Mouse (Mus musculus): Measurements from ENCODE around the gene Xpc.
"Not testable (repeated sequence)": the region's sequence is repeated elsewhere in the genome, so short reads cannot be mapped to it uniquely, and the experiment has no call there.

Gene Xpc

GRCm38 (mm10) chr6:91471427-91471826 is 44.3 kb downstream of the Xpc start:
- DNase-seq = not testable (repeated sequence)

DNA sequence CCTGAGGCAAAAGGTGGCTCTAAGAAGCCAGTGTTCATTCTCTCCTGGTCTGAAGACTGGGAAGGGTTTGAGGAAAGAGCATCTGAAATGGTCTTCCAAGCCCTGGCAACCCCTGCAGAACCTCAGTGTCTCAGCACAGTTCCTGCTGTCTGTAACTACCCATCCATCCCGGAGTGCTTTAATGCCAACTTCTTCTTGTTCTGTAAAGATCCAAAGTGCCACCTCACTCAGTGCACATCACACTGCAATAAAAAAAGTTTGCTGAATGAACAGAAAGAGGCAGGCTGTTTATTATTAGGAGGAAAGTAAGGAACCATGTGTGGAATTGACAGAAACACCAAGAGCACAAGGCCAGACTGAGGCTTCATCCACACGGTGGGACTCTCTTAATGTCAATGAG is 45.0 kb downstream of the Xpc start:
- no peak for DNase-seq

DNA sequence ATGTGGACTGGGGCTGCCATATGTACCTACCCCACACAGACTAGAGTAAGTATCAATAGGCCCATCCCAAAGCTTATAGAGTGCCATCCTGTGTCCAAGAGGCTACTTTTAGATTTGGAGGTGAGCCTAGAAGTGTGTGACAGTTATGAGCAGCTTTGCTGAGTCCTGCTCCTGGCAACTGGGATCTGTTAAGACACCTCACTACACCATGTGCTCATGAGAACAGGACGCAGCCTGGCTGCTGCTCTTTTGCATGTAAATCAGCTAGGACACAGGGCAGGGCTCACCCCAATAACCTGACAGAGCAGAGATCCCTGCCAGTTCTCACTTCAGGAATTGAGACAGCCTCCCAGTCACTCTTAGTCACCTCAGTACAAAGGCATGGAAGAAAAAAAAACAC is 48.6 kb downstream of the Xpc start:
- no peak for DNase-seq

GRCm38 (mm10) chr6:91465756-91466155 is 49.9 kb downstream of the Xpc start:
- no peak for DNase-seq

- DNase-seq = no peak
These were observed 56.2 kb downstream of the Xpc start for GRCm38 (mm10) chr6:91459471-91459870.

- no peak for DNase-seq
These were observed 61.1 kb downstream of the Xpc start for GRCm38 (mm10) chr6:91454546-91454945.

DNA sequence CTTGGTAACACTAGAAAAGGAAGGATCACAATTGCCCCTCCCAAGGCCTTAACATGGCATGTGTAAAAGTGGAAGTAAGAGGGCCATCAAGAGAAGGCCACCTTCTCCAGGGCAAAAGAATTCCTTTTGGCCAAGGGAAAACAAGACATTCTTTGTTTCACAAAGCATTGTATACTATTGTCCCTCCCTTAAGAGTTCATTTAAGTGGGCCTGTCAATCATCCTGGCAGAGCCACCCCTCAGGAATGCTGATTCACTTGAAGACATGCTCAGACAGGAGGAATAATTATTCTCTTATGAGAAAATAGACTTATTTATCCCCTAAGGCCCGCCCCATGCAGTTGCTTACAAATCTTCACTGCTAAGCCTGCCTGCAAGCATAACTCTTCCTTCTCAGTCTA is 63.6 kb downstream of the Xpc start:
- no peak for DNase-seq

DNA sequence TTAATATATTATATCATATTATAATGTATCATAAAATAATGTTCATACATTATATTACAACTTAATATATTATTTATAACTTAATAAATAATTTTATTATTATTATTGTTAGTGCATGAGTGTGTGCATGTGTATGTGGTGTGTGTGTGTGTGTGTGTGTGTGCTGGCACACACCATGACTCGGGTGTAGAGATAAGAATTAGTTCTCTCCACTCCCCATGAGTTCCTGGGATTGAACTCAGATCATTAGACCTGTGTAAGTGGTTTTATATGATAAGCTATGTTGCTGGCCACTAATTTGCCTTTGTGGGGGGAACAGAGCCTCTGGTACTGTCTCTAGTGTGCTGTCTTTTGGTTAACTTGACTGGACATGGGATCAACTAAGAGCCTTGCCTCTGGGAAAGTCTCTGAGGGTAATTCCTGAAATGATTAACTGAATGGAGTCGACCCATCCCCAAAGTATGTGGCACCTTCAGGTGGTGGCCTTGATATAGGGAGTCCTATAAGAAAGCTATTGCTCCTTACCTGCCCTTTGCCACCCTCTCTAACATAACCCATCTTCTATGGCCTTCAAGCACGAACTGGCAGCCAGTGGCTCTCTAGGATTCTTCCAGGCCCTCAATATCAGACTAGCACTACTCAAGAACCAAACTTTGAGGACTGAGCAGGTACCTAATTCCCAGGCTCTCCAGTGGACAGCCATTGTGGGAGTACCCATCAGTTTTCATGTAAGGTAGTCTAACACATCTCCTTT is 66.0 kb downstream of the Xpc start:
- no peak for DNase-seq

DNA sequence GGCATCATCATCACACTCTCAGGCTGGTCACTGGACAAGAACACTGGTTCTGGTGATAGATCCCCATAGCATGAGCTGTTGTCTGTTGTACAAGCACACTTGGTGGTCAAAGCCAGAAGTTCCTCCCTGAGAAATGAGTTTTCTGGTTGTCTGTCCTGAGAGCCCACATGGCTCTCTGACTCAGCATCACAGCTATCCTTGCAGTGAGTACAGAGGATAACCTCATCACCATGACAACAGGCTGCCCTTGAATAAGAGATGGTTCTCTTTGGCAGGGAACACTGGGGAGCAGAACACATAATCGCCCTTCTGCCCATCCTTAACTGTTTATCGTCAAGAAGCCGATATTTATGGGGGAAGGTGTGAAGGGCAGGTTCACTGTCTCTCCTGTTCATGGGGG is 70.4 kb downstream of the Xpc start:
- DNase-seq = no peak

GRCm38 (mm10) chr6:91441145-91441662 is 74.5 kb downstream of the Xpc start:
- DNase-seq = no peak

GRCm38 (mm10) chr6:91440474-91441144 is 75.1 kb downstream of the Xpc start:
- DNase-seq = peak; percentile 95
